Mouse (Mus musculus) midbrain, embryonic 14.5 days (tissue): ENCODE results near the gene Dbh. TPM values are rescaled to one million over a fixed set of nuclear protein-coding genes. Genes with fewer than 3 reads are reported as not detected.

Experiments used
- ATAC-seq: fragments of 200-750 bp; cut with Nextera tagmentation; 2 replicates; pipeline ENCODE4 v1.8.0; 2017; ENCODE audit warnings: moderate number of reproducible peaks, moderate library complexity; ENCODE audit not compliant: low FRiP score, low TSS enrichment
- DNase-seq: peaks from one replicate; pipeline ENCODE4 v3.0.0-alpha.2; 2015
- H3K27ac ChIP-seq: fragments of 300-500 bp; sonication (generic); replicated peaks from 2 replicates; pipeline ENCODE4 v1.5.1; 2014; ENCODE audit warnings: mild to moderate bottlenecking, low read depth, low read length, moderate library complexity
- H3K27me3 ChIP-seq: fragments of 300-500 bp; sonication (generic); 2 replicates; pipeline ENCODE4 v1.6.1; 2014; ENCODE audit warnings: low read length, control low read depth, mixed read lengths; ENCODE audit not compliant: control insufficient read depth, insufficient read depth
- H3K36me3 ChIP-seq: fragments of 300-500 bp; sonication (generic); 2 replicates; pipeline ENCODE4 v1.6.1; 2014; ENCODE audit warnings: low read length, control low read depth; ENCODE audit not compliant: control insufficient read depth, insufficient read depth
- H3K4me1 ChIP-seq: fragments of 300-500 bp; sonication (generic); 2 replicates; pipeline ENCODE4 v1.6.1; 2014; ENCODE audit warnings: mild to moderate bottlenecking, antibody characterized with exemption, low read length, control low read depth; ENCODE audit not compliant: control insufficient read depth, insufficient read depth
- H3K4me2 ChIP-seq: fragments of 300-500 bp; sonication (generic); 2 replicates; pipeline ENCODE4 v1.6.1; 2014; ENCODE audit warnings: mild to moderate bottlenecking, low read length, moderate library complexity
- H3K4me3 ChIP-seq: fragments of 300-500 bp; sonication (generic); replicated peaks from 2 replicates; pipeline ENCODE4 v1.5.1; 2014; ENCODE audit warnings: low read depth, low read length
- H3K9ac ChIP-seq: fragments of 300-500 bp; sonication (generic); replicated peaks from 2 replicates; pipeline ENCODE4 v1.6.1; 2014; ENCODE audit warnings: mild to moderate bottlenecking, low read length, moderate library complexity
- H3K9me3 ChIP-seq: fragments of 300-500 bp; sonication (generic); 2 replicates; pipeline ENCODE4 v1.6.1; 2016; ENCODE audit warnings: low read length, control low read depth, mixed read lengths; ENCODE audit not compliant: control insufficient read depth
- WGBS: fragments of 180-500 bp; shearing (Covaris S2); extraction: QIAGEN DNeasy Blood & Tissue Kit; methylation state at CpG from one replicate; pipeline ENCODE4 v1.1.7; 2014; 5-methylcytosine and 5-hydroxymethylcytosine counted together
- polyA plus RNA-seq: library from polyadenylated mRNA; unstranded; fragments of >200 nt; fragmentation: Nextera tagmentation; extraction: Ambion mirVana; gene quantifications from 2 replicates; pipeline ENCODE4 v1.2.1, GENCODE M21; 2014

Gene Dbh
- polyA plus RNA-seq, 1 experiment from 2014 or later = 2.7 TPM

- H3K27ac ChIP-seq = no peak overlapping the region
- no peak overlapping the region for H3K9ac ChIP-seq
- no peaks in the 10 kb centered on the region for H3K36me3 ChIP-seq
- DNase-seq (no peak), ATAC-seq (no peak)
- WGBS = 56% methylated on average over 4 of the region's 4 CpGs
- H3K4me2 ChIP-seq = no peak overlapping the region
- H3K4me3 ChIP-seq = no peak overlapping the region
- peaks cover 11% of the 10 kb centered on the region; the same call in 1 of the 2 replicates for H3K4me1 ChIP-seq
- H3K27me3 ChIP-seq = no peaks in the 10 kb centered on the region
- no peaks in the 10 kb centered on the region for H3K9me3 ChIP-seq
Measured at GRCm38 (mm10) chr2:27126496-27126895, 38.5 kb upstream of the Dbh start.

DNA sequence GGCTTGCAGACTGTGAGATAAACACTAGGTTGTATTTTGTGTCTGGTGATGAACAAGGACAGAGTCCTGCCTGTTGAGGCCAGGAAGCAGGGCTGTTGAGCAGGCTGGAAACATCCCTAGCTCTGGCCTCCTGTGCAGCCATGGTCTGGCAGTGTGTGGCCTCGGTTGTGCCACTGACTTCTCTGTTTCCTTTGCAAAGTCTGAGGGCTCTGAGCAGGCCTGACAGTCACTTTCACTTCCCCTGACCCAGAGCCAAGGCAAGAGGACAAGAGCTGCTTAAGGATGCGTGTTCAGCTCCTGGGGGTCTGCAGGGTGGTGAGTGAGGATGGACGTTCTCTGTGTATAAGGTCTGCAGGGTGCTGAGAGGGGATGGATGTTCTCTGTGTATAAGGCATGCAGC is 36.0 kb upstream of the Dbh start:
- no peak overlapping the region for H3K4me2 ChIP-seq
- ATAC-seq = no peak
- H3K4me1 ChIP-seq = no peaks in the 10 kb centered on the region
- no peak overlapping the region for H3K27ac ChIP-seq
- no peak for DNase-seq
- H3K36me3 ChIP-seq = no peaks in the 10 kb centered on the region
- H3K4me3 ChIP-seq = no peak overlapping the region
- 71% methylated on average over 3 of the region's 3 CpGs for WGBS
- no peak overlapping the region for H3K9ac ChIP-seq
- H3K9me3 ChIP-seq = no peaks in the 10 kb centered on the region
- no peaks in the 10 kb centered on the region for H3K27me3 ChIP-seq

- ATAC-seq (no peak), DNase-seq (no peak)
- Histone ChIP-seq H3K4me3 (no peak overlapping the region), H3K9ac (no peak overlapping the region), H3K4me2 (no peak overlapping the region), H3K27ac (no peak overlapping the region), H3K9me3 (no peaks in the 10 kb centered on the region), H3K27me3 (peaks cover 2% of the 10 kb centered on the region; the same call in 1 of the 2 replicates), H3K36me3 (no peaks in the 10 kb centered on the region), H3K4me1 (no peaks in the 10 kb centered on the region)
- WGBS = 80% methylated on average over 5 of the region's 5 CpGs
Measured at GRCm38 (mm10) chr2:27135935-27136334, 29.1 kb upstream of the Dbh start.

DNA sequence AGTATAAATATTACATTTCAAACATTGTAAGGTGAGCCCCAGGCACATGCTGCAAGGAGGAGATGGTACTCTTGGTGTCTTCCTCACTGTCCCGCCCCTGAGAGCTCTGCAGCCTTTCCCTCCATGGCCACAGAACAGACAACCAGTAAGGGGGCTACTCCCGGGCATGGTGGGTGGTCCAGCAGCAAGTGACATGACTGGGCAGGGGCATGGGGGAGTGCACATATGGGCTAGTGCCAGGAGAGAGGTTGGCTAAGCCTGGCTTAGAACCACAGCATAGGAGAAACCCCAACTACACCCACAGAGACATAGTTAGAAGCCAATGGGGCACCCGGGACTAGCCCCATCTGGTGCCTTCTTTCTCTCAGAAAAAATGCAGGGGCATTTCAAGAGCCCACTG is 28.7 kb upstream of the Dbh start:
- no peak overlapping the region for H3K27ac ChIP-seq
- no peak overlapping the region for H3K4me3 ChIP-seq
- no peak for ATAC-seq
- H3K9ac ChIP-seq = no peak overlapping the region
- no peak for DNase-seq
- H3K36me3 ChIP-seq = no peaks in the 10 kb centered on the region
- H3K9me3 ChIP-seq = no peaks in the 10 kb centered on the region
- H3K4me1 ChIP-seq = no peaks in the 10 kb centered on the region
- WGBS = 70% methylated on average over 3 of the region's 3 CpGs
- H3K27me3 ChIP-seq = peaks cover 6% of the 10 kb centered on the region; the same call in 1 of the 2 replicates
- H3K4me2 ChIP-seq = no peak overlapping the region

DNA sequence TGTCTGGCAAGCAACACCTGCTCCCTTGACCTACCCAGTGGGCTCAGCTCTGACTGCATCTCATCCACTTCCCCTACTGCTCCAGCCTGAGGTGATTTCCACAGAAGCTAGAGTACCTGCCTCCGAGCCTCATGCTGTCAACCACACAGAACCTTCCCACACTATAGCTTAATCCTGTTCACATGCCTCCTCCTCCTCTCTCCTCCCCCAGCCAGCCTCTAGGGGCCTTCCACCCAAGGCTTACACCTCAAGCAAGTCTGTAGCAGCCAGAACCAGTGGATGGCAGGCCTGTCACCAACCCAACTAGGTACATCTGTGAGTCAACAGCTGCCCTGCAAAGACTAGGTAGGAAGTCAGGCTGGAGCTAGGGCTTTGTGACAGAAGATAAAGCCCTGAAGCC is 28.2 kb upstream of the Dbh start:
- no peaks in the 10 kb centered on the region for H3K4me1 ChIP-seq
- no peak overlapping the region for H3K9ac ChIP-seq
- no peaks in the 10 kb centered on the region for H3K36me3 ChIP-seq
- DNase-seq (no peak), ATAC-seq (no peak)
- H3K4me2 ChIP-seq = no peak overlapping the region
- 60% methylated on average over 1 of the region's 1 CpGs for WGBS
- no peaks in the 10 kb centered on the region for H3K9me3 ChIP-seq
- H3K27ac ChIP-seq = no peak overlapping the region
- H3K4me3 ChIP-seq = no peak overlapping the region
- H3K27me3 ChIP-seq = peaks cover 8% of the 10 kb centered on the region; the same call in 1 of the 2 replicates

GRCm38 (mm10) chr2:27138356-27138755 is 26.7 kb upstream of the Dbh start:
- Histone ChIP-seq H3K36me3 (no peaks in the 10 kb centered on the region), H3K9me3 (no peaks in the 10 kb centered on the region), H3K4me3 (no peak overlapping the region), H3K27ac (no peak overlapping the region), H3K9ac (no peak overlapping the region), H3K4me1 (no peaks in the 10 kb centered on the region), H3K27me3 (peaks cover 12% of the 10 kb centered on the region; the same call in 1 of the 2 replicates), H3K4me2 (no peak overlapping the region)
- DNase-seq = no peak
- no peak for ATAC-seq
- 82% methylated on average over 4 of the region's 4 CpGs for WGBS

DNA sequence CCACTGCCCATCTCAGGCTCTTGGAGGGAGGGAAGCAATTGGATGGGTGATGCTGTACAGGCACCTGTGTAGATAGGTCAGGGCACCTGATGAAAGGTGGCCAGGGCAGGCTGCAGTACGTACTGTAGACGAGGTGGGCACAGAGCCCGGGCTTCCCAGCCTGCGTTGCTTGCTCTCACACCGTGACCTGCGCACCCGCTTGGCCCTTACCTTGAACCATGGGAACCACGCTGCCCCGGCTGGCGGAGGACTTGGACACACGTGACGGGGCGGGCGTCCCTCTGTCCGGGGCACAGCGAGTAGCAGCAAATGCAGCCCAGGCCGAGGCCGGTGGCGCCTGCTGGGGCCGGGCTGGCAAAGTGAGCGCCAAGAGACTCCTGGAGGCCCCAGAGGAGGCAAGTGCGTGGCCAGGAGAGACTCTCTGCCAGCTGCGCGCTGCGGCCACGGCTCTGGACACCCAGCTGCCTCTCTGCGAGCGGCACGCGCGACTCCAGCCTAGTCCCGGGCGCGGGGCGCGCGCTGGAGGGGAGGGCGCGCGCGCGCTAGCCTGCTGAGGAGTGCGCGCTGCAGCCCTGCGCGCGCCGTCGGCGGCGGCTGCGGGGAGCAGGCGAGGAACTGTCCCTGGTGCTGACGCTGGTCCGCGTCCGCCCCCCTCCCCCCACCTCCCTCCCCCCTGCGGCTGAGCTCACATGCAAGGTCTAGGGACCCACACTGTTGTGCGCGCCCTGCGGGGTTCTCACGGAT is 22.9 kb upstream of the Dbh start, which contains the start of gene Fam163b:
Gene Fam163b, minus strand, starts transcription at position 542 of the 744 bp plus-strand sequence.
- H3K27ac ChIP-seq = no peak within 1 kb of the TSS
- peak within 1 kb of the TSS; percentile 41 for H3K4me3 ChIP-seq
- H3K4me1 ChIP-seq = no peaks in the 10 kb centered on the region
- no peaks in the 10 kb centered on the region for H3K9me3 ChIP-seq
- H3K9ac ChIP-seq = peak within 1 kb of the TSS; percentile 52
- H3K36me3 ChIP-seq = no peaks in the 10 kb centered on the region
- 2% methylated on average over 62 of the region's 62 CpGs for WGBS
- peaks cover 12% of the 10 kb centered on the region; the same call in 1 of the 2 replicates for H3K27me3 ChIP-seq
- DNase-seq = peak; percentile 83
- ATAC-seq = peak; percentile 24; the same call in 1 of the 2 replicates
- peak within 1 kb of the TSS; percentile 69 for H3K4me2 ChIP-seq

DNA sequence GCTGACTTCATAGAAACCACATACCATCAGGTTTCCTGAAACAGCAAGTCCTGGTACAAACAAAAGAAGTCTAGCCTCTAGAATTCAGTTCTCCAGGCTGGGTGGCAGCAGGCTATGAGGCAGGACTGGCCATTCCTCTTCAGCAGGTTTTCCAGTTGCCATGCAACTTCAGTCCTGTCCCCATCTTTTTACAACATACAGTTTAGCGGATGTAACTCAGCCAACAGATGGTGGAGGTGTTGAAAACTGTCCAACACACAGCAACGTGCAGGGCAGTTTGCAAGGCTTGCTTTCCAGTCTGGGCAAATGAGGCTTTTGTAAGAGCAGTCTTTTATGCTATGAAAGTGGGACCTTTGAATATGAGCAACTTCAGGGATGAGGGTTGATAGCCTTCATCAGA is 20.1 kb upstream of the Dbh start:
- no peak overlapping the region for H3K4me2 ChIP-seq
- peaks cover 4% of the 10 kb centered on the region; the same call in 1 of the 2 replicates for H3K4me1 ChIP-seq
- no peak overlapping the region for H3K9ac ChIP-seq
- H3K27me3 ChIP-seq = peaks cover 12% of the 10 kb centered on the region; the same call in 1 of the 2 replicates
- H3K9me3 ChIP-seq = no peaks in the 10 kb centered on the region
- ATAC-seq (no peak), DNase-seq (no peak)
- H3K36me3 ChIP-seq = no peaks in the 10 kb centered on the region
- H3K27ac ChIP-seq = no peak overlapping the region
- WGBS = 79% methylated on average over 2 of the region's 2 CpGs
- H3K4me3 ChIP-seq = no peak overlapping the region

- Histone ChIP-seq H3K27me3 (0 out of 2 replicates have a peak, but pooled peaks cover 4% of the 10 kb centered on the region), H3K27ac (no peak overlapping the region), H3K4me2 (no peak overlapping the region), H3K9me3 (no peaks in the 10 kb centered on the region), H3K36me3 (no peaks in the 10 kb centered on the region), H3K4me3 (no peak overlapping the region), H3K4me1 (peaks cover 4% of the 10 kb centered on the region; the same call in 1 of the 2 replicates), H3K9ac (no peak overlapping the region)
- no peak for DNase-seq
- 81% methylated on average over 6 of the region's 6 CpGs for WGBS
- no peak for ATAC-seq
Measured at GRCm38 (mm10) chr2:27146840-27147239, 18.2 kb upstream of the Dbh start.
